Mouse (Mus musculus) stomach, embryonic 16.5 days (tissue): ENCODE data around the gene B9d2. TPM values are rescaled to one million over a fixed set of nuclear protein-coding genes. Genes with fewer than 3 reads are reported as not detected.
A peak's percentile ranks its signal among the peaks of the same experiment; 100 is the strongest.

ENCODE experiments used
- ATAC-seq: fragments of 200-750 bp; cut with Nextera tagmentation; 2 replicates; pipeline ENCODE4 v1.8.0; 2017; ENCODE audit warnings: moderate number of reproducible peaks, moderate TSS enrichment; ENCODE audit not compliant: insufficient read depth, low FRiP score
- H3K27ac ChIP-seq: fragments of 300-500 bp; sonication (generic); 2 replicates; pipeline ENCODE4 v1.5.1; 2014; ENCODE audit warnings: low read length
- H3K27me3 ChIP-seq: fragments of 300-500 bp; sonication (generic); 2 replicates; pipeline ENCODE4 v1.6.1; 2014; ENCODE audit warnings: low read length, control low read depth, mixed read lengths; ENCODE audit not compliant: control insufficient read depth, insufficient read depth
- H3K36me3 ChIP-seq: fragments of 300-500 bp; sonication (generic); 2 replicates; pipeline ENCODE4 v1.6.1; 2014; ENCODE audit warnings: low read length; ENCODE audit not compliant: control insufficient read depth, insufficient read depth
- H3K4me1 ChIP-seq: fragments of 300-500 bp; sonication (generic); 2 replicates; pipeline ENCODE4 v1.6.1; 2014; ENCODE audit warnings: low read length, control low read depth, mixed read lengths; ENCODE audit not compliant: control insufficient read depth, insufficient read depth
- H3K4me2 ChIP-seq: fragments of 300-500 bp; sonication (generic); 2 replicates; pipeline ENCODE4 v1.6.1; 2014; ENCODE audit warnings: low read depth, low read length, mixed read lengths
- H3K4me3 ChIP-seq: fragments of 300-500 bp; sonication (generic); replicated peaks from 2 replicates; pipeline ENCODE4 v1.5.1; 2014; ENCODE audit warnings: mild to moderate bottlenecking, low read length
- H3K9ac ChIP-seq: fragments of 300-500 bp; sonication (generic); 2 replicates; pipeline ENCODE4 v1.6.1; 2014; ENCODE audit warnings: low read length
- H3K9me3 ChIP-seq: fragments of 300-500 bp; sonication (generic); replicated peaks from 2 replicates; pipeline ENCODE4 v1.6.1; 2016; ENCODE audit warnings: low read length, control low read depth; ENCODE audit not compliant: control insufficient read depth
- WGBS: fragments of 180-500 bp; shearing (Covaris S2); extraction: QIAGEN DNeasy Blood & Tissue Kit; methylation state at CpG from one replicate; pipeline ENCODE4 v1.1.7; 2014; 5-methylcytosine and 5-hydroxymethylcytosine counted together
- polyA plus RNA-seq: library from polyadenylated mRNA; unstranded; fragments of >200 nt; fragmentation: Nextera tagmentation; extraction: Ambion mirVana; gene quantifications from 2 replicates; pipeline ENCODE4 v1.2.1, GENCODE M21; 2015

B9d2 gene
- polyA plus RNA-seq, 1 experiment from 2014 or later, result 24.4 TPM

DNA sequence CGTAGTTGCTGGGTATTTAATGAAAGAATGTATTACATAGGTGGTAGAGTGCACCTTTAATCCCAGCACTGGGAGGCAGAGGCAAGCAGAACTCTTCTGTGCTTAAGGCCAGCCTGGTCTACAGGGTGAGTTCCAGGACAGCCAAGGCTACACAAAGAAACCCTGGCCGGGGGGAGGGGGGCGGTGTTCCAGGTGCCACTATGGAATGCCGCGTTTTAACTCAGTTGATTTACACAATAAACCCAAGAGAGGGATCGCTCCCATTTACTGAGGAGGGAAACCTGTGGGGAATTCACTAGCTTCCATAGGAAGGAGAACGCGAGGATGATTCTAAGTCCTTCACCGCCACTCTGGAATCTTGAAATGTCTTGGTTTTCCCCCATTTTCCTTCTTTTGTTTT, 10.9 kb upstream of the B9d2 start:
- H3K27me3 ChIP-seq, result peaks cover 13% of the 10 kb centered on the region
- H3K4me3 ChIP-seq, result no peak overlapping the region
- no peak overlapping the region for H3K9ac ChIP-seq
- no peaks in the 10 kb centered on the region; the same call in 1 of the 2 replicates for H3K36me3 ChIP-seq
- ATAC-seq, result no peak
- H3K4me1 ChIP-seq, result peaks cover 11% of the 10 kb centered on the region; the same call in 1 of the 2 replicates
- no peak overlapping the region for H3K4me2 ChIP-seq
- H3K9me3 ChIP-seq, result no peaks in the 10 kb centered on the region
- H3K27ac ChIP-seq, result no peak overlapping the region
- WGBS, result 78% methylated on average over 9 of the region's 9 CpGs

DNA sequence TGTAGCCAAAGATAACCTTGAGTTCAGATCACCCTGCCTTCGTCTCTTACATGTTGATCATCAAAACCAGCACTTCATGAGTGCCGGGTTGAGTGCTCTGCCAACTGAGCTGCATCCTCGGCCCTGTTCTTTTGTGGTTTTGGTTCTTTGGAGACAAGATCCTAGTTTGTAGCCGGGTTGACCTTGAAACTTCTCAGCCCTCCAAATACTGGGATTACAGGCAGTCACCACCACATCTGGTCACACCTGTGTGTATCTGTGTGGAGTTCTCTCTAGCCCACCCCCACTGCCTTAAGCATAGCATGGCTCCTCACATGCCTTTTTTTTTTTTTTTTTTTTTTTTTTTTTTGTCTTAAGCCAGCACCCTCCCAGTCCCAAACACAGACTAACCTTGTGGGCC, 10.5 kb upstream of the B9d2 start:
- Histone ChIP-seq H3K36me3 (no peaks in the 10 kb centered on the region; the same call in 1 of the 2 replicates), H3K27ac (no peak overlapping the region), H3K9me3 (no peaks in the 10 kb centered on the region), H3K4me3 (no peak overlapping the region), H3K9ac (no peak overlapping the region), H3K4me2 (no peak overlapping the region), H3K4me1 (peaks cover 14% of the 10 kb centered on the region), H3K27me3 (peaks cover 17% of the 10 kb centered on the region)
- 88% methylated on average over 4 of the region's 4 CpGs for whole genome bisulfite sequencing
- ATAC-seq, result no peak

DNA sequence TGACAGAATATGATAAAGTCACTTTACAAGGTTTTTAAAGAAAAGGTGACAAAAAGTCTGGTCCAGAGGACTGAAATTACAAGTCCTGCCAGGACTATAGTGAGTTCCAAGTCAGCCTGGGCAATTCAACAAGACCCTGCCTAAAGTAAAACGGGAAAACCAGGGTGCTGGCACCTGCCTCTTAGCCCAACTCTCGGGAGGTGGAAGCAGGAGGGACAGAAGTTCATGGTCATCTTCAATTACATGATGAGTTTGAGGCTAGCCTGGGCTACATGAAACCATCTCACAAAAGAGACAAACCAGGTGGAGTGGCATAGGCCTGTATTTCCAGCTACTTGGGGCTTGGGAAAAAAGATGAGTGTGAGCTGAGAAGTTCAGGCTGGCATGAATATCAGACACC, 8.9 kb upstream of the B9d2 start:
- Histone ChIP-seq H3K9ac (no peak overlapping the region), H3K4me2 (no peak overlapping the region), H3K4me3 (no peak overlapping the region), H3K27ac (no peak overlapping the region), H3K4me1 (peaks cover 21% of the 10 kb centered on the region), H3K9me3 (no peaks in the 10 kb centered on the region), H3K27me3 (peaks cover 23% of the 10 kb centered on the region), H3K36me3 (no peaks in the 10 kb centered on the region)
- no peak for ATAC-seq
- 71% methylated on average over 2 of the region's 2 CpGs for WGBS

DNA sequence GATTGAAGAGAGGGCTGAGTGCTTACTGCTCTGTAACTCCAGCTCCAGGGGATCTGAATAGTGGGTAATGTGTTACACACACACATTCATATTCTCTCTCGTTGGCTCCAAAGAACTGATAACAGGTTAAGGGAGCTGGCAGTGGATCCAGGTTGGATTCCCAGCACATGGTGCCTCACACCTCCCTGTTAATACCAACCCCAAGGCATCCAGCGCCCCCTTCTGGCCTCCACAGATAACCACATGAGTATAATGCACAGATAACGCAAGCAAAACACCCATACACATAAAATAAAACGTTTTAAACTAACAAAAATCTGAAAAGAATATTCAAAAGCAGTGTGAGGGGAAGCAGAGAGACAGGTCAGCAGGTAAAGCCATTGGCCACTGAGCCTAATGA, 8.1 kb upstream of the B9d2 start:
- H3K9me3 ChIP-seq, result no peaks in the 10 kb centered on the region
- no peak overlapping the region for H3K27ac ChIP-seq
- H3K4me1 ChIP-seq, result peaks cover 21% of the 10 kb centered on the region
- no peak overlapping the region for H3K4me3 ChIP-seq
- 51% methylated on average over 4 of the region's 4 CpGs for WGBS
- H3K4me2 ChIP-seq, result no peak overlapping the region
- no peak for ATAC-seq
- no peaks in the 10 kb centered on the region for H3K36me3 ChIP-seq
- peaks cover 23% of the 10 kb centered on the region for H3K27me3 ChIP-seq
- H3K9ac ChIP-seq, result no peak overlapping the region

DNA sequence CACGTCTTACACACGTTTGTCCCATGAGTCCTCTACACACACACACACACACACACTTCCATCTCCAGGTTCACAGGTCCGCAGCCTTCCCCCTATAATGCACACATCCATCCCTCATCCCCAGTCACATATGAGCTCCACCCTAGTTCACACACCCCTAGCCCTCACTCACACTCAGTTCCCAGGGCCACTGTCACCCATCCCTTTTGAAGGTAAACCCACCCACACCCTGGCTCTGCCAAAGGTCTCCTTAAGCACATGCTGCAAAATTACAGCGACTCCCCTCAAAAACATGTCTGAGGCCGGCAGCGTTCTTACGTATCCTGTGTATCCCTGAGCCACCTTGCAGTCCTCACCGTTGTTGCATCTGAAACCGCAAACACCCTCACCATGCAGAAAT, 6.3 kb upstream of the B9d2 start:
- peak overlapping the region; percentile 41 for H3K4me3 ChIP-seq
- no peak overlapping the region for H3K27ac ChIP-seq
- H3K9ac ChIP-seq, result peak overlapping the region; percentile 56; the same call in 1 of the 2 replicates
- no peaks in the 10 kb centered on the region for H3K9me3 ChIP-seq
- H3K4me2 ChIP-seq, result peak overlapping the region; percentile 65
- peaks cover 23% of the 10 kb centered on the region for H3K27me3 ChIP-seq
- no peak for ATAC-seq
- H3K4me1 ChIP-seq, result peaks cover 21% of the 10 kb centered on the region
- no peaks in the 10 kb centered on the region for H3K36me3 ChIP-seq
- WGBS, result 23% methylated on average over 9 of the region's 9 CpGs

DNA sequence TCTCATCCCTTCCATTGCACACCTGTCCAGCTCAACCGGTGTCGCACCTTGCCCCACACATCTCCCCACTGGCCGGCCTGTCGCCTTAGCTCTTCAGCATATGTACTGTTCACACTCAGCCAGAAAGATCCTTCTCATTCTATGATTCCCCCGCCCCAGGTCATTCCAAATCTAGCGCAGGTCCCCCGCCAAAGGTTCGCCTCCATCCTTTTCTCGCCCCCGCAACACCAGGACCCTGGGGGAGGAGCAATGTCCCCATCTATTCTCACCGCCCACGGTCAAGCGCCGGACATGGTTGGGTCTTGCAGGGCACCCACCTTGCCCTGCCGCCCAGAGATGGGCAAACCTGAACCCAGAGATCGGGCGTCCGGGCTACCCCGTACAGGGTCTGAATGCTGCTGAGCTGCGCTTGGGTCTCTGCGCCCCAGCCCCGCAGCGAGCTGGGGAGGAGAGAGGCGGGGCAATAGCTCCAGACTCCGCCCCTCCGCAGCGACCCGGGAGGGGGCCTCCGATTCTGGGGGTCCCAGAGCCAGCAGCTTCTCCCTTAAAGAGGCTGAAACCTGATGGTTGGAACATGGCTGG, 5.8 kb upstream of the B9d2 start, which contains the start of gene Tmem91:
Tmem91 (minus strand) TSS at position 448 of the 582 bp plus-strand sequence.
- H3K27me3 ChIP-seq, result peaks cover 23% of the 10 kb centered on the region
- 2% methylated on average over 29 of the region's 29 CpGs for WGBS

DNA sequence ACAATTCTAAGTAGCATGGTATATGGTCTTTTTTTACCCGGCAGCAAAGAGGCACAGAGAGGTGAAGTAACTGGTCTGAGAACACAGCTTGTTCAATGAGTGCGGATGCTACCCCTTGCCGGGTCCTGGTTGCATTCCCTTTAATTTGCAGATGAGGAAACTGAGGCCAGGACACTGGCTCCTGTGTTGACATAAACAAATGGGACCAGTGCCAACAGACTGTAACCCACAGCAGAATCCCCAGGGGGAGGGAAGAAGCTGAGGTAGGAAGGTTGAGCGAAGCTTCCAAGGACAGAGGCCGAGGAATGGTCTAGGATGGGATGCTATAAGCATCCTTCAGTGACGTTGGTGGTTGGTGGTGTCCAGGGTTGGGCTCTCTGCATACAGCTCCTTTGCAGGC, 5.2 kb upstream of the B9d2 start:
- Histone ChIP-seq H3K27me3 (peaks cover 23% of the 10 kb centered on the region), H3K9ac (no peak overlapping the region), H3K27ac (no peak overlapping the region), H3K4me1 (peaks cover 27% of the 10 kb centered on the region), H3K4me3 (no peak overlapping the region), H3K9me3 (no peaks in the 10 kb centered on the region), H3K36me3 (no peaks in the 10 kb centered on the region), H3K4me2 (no peak overlapping the region)
- no peak for ATAC-seq
- 53% methylated on average over 6 of the region's 6 CpGs for WGBS

More for the DNA sequence above, 5.8 kb upstream of the B9d2 start, which contains the start of gene Tmem91:
- peak within 1 kb of the TSS; percentile 65 for H3K4me2 ChIP-seq
- H3K9ac ChIP-seq, result peak within 1 kb of the TSS; percentile 56
- ATAC-seq, result no peak
- H3K36me3 ChIP-seq, result no peaks in the 10 kb centered on the region
- no peak within 1 kb of the TSS for H3K27ac ChIP-seq
- H3K9me3 ChIP-seq, result no peaks in the 10 kb centered on the region
- H3K4me1 ChIP-seq, result peaks cover 21% of the 10 kb centered on the region
- peak within 1 kb of the TSS; percentile 41 for H3K4me3 ChIP-seq

DNA sequence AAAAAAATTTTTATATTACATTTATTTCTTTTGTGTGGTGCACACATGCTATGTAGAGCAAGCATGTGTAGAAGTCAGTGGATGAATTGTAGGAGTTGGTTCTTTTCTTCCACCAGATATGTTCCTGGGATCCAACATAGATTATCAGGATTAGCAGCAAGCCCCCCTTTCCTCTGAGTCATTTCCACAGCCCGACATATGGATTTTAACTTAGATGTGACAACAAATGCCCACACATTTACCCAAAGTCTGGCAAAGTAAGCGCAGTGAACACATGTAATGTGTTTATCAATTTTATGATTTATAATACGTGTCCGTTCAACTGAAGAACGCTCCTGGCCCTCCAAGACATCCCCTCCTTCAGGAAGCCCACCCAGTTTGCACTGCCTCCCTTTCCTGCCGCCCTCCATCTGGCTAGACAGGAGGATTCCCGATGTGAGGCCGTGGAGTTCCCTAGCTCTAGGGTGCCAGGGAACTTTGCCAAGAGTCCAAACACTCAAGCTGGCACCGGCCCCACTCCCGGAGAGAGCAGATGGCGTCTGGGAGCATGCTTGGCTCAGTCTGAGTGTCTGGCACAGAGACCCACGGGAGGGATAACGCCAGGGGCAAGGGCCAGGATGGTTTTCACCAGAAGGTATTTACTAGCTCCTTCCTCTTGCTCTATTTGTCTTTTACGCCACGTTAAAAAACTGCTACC, 4.3 kb upstream of the B9d2 start:
- peaks cover 23% of the 10 kb centered on the region for H3K4me1 ChIP-seq
- no peak overlapping the region for H3K4me3 ChIP-seq
- no peaks in the 10 kb centered on the region for H3K36me3 ChIP-seq
- ATAC-seq, result no peak; the same call in 1 of the 2 replicates
- H3K27me3 ChIP-seq, result peaks cover 23% of the 10 kb centered on the region
- no peak overlapping the region for H3K27ac ChIP-seq
- no peaks in the 10 kb centered on the region for H3K9me3 ChIP-seq
- H3K4me2 ChIP-seq, result no peak overlapping the region
- no peak overlapping the region for H3K9ac ChIP-seq
- WGBS, result 43% methylated on average over 15 of the region's 15 CpGs

DNA sequence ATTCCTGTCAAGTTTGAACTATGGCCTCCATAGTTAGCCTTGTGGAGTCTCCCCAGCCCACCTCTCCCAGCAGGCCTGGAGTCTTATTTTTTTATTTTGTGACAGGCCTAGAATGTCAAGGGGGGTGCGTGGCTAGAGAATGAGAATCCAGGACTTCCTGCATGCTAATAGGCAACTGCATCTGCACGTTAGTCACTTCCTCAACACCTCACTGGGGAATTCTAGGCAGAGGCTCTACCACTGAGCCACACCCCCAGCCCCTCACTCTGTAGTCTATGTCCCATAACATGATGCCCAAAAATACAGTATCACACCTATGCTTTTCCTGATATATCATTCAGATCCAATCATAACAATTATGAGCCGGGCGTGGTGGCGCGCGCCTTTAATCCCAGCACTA, 3.6 kb upstream of the B9d2 start:
- ATAC-seq, result no peak
- Histone ChIP-seq H3K4me2 (no peak overlapping the region), H3K27ac (no peak overlapping the region), H3K9ac (no peak overlapping the region), H3K4me3 (no peak overlapping the region), H3K9me3 (no peaks in the 10 kb centered on the region), H3K36me3 (no peaks in the 10 kb centered on the region), H3K4me1 (peaks cover 24% of the 10 kb centered on the region), H3K27me3 (peaks cover 23% of the 10 kb centered on the region)
- 89% methylated on average over 7 of the region's 7 CpGs for WGBS
